In genomic region chr14:20068365-20068764, GRCm38 (mm10) we compare ENCODE assay signal across 12 mouse cellular contexts.
A peak's percentile ranks its signal among the peaks of the same experiment; 100 is the strongest.
DNase-seq lines count a peak whose midpoint lies in the region; TF ChIP-seq lines count a peak whose summit lies in the region.
"Had no signal": no experiment of that assay in that cellular context is flagged by ENCODE, and none has a peak within 500 bp of the region (broad histone marks: within the 10 kb centered on the region; RNA-seq: fewer than 3 reads in every experiment).

No protein-coding gene starts in this region.

- peak; percentile 43 to 48 for DNase-seq in cerebellum, postnatal 10 days
- DNase-seq in cerebellum, postnatal 4 days (ENCODE audit: low spot score in 2 of 2): no peak
- peak; percentile 23 for DNase-seq in left cerebral cortex, postnatal 4 days
- no peak for DNase-seq in left cerebral cortex, adult 11 months (ENCODE audit: low spot score)
- peak; percentile 45 for DNase-seq in thymus, postnatal 4 days
- no peak for DNase-seq in thymus, postnatal 14 days
- DNase-seq in gastrocnemius, adult 2 months: no peak
- DNase-seq in urinary bladder, postnatal 25 days (ENCODE audit: low spot score): no peak
- DNase-seq: cerebellum, adult 9-11 months; kidney, postnatal 25 days; right cerebral cortex, adult 18-20 months had no signal

- no peak overlapping the region for H3K4me3 ChIP-seq in gastrocnemius, adult 2 months
- H3K4me3 ChIP-seq: erythroblast, embryonic 14.5 days had no signal

- TF ChIP-seq CTCF in gastrocnemius, adult 2 months (IDR thresholded peaks at IDR 0.05): no peak

- intact Hi-C loops in left cerebral cortex, postnatal 4 days (cut with DNase I): loop anchor here (2.0 kb wide), 1 partner anchor 228 kb away; no protein-coding TSS in a partner anchor
- intact Hi-C loops in gastrocnemius, adult 2 months (cut with DNase I): loop anchor here (5.0 kb wide), 1 partner anchor 211 kb away; no protein-coding TSS in a partner anchor

- H3K27ac ChIP-seq in gastrocnemius, adult 2 months: no peak overlapping the region

Comparison
In these comparisons a context has a peak if more than half of its experiments do, and no peak if none do; other contexts are left out.
1. DNase-seq: peak in cerebellum, postnatal 10 days (2 of 2), left cerebral cortex, postnatal 4 days (single experiment) and thymus, postnatal 4 days (single experiment); none in cerebellum, postnatal 4 days (0 of 2), left cerebral cortex, adult 11 months (single experiment), thymus, postnatal 14 days (single experiment), gastrocnemius, adult 2 months (single experiment) and urinary bladder, postnatal 25 days (single experiment).